Mouse (Mus musculus) adrenal gland, adult 18-20 months (tissue): ENCODE measurements around the gene Calm4. TPM values are rescaled to one million over a fixed set of nuclear protein-coding genes. Genes with fewer than 3 reads are reported as not detected.

Source experiments
- DNase-seq, 2 experiments: peaks; one replicate each; pipeline ENCODE4 v3.0.0; 2021 to 2022; ENCODE audit warnings: low spot score in 2 of 2
- total RNA-seq, 2 experiments: library from RNA; stranded (reverse); gene quantifications; 1 replicate in 1 of 2; 2 replicates in 1 of 2; pipeline ENCODE4 v1.2.3; 2021

Gene Calm4
- total RNA-seq, 2 experiments from 2014 or later, result not detected

DNA sequence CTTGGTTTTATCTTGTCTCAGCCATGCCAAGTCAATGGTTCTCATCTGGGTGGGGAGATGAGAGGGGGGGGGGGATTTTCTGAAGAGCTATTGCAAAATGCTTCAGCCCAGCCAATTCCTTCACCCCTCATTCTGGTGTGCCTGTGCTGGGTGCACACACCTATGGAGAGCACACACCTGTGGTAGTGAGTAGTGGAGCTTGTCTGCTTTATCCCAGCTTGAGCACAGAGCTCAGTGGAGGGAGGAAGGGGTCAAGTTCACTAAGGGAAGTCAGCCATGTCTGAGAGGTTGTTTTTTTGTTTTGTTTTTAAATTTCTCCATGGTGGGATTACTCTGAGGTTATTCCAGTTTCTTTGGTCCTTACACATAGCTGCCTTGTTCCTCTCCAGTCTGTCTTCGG, 18.7 kb downstream of the Calm4 start:
- DNase-seq, result no peak

- DNase-seq, result no peak
Observed at GRCm38 (mm10) chr13:3861251-3861650, 23.7 kb downstream of the Calm4 start.

DNA sequence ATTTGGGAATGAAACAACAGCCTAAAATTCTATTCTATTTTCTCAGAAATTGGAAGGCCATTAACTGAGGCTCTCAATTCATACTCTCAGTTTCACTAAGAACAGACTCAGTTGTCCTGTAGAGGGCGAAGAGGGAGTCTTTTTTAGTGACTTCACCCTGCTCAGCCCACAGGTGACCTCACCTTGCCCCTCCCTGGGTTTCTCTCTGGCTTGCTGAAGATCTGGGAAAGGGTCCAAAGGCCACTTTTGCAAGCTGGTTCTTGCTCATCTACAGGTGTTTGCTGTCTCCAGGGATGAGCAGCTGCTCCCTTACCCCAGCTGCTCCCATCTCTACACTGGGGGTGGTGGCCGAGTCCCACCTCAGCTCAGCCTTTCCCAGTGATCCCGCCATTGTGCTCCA, 24.8 kb downstream of the Calm4 start:
- DNase-seq, result no peak

DNA sequence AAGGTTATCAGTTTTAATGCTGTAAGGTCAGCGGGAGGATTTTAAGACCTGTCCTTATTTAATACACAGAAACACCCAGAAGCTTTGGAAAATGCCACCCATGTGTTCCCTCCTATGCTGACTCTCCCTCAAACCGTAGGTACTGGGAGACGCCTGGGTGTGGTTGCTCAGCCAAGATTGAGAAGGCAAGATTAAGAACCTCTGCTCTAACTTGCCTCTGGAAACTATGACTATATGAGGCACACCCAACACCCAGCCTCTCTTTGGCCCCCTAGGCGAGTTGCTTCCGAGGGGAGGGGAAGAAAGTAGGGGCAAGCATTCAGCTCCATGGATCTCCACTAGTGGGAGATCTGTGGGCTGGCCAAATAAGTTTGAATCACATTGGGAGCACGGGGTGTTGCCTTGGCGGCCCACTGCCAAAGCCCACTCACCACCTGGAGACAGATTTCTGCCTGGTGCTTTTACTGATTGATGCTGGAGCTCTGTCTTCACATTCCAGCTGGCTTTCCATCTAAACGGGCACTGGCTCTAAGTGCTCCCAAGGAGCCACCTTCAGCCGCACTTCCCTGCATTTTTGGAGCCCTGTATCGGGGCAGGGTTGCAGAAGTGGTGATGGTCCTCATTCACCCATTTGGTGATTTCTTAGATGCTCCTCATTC, 25.5 kb downstream of the Calm4 start:
- DNase-seq, result no peak

- no peak for DNase-seq
Observed at GRCm38 (mm10) chr13:3865648-3866354, 28.2 kb downstream of the Calm4 start.

DNA sequence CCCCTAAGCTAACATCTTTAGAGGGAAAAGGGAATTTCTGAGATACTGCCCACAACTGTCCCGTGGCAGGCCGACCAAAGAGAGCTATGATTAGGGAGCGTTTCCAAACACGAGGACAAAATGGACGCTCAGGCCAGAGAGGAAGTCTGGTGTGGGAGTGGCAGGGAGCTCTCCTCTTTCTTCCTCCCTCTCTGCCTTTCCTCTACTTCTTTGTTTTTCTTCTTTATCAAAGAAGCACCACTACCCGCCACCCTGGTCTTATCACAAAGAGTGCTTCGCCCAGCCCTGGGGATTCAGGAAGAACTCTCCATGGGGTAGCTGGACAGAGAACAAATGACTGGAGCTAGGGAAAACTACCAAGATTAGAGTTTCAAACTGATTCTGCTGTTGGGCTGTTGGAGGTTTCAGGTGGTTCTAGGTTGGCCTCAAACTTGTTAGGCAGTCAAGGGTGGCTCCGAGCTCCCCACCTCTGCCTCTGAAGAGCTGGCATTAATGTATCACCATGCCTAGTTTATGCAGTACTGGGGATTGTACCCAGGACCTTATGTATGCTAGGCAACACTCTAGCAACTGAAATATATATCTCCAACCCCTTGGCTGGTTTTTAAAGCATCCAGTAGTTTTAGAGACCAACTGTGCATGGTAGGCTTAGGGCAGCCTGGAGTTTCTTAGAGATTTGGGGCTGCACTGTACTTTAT, 28.9 kb downstream of the Calm4 start:
- no peak for DNase-seq

DNA sequence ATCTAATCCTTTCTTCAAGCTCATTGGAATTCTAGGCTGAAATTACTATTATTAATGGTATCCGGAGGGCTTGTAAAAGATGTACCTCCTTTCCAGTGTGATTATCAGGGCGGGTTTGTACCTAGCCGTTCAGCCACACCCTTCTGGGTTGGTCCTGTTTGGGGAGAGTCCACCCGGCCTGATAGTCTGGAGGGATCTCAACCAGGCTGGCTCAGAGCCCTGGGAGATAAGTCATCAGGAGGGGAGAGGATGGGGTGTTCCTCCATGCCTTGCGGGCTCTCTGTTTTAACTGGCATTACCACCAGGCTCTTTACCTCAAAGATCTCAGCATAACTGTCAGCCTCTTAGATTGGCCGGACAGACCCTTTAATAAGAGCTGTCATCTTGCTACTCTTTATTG, 29.6 kb downstream of the Calm4 start:
- DNase-seq, result no peak

DNA sequence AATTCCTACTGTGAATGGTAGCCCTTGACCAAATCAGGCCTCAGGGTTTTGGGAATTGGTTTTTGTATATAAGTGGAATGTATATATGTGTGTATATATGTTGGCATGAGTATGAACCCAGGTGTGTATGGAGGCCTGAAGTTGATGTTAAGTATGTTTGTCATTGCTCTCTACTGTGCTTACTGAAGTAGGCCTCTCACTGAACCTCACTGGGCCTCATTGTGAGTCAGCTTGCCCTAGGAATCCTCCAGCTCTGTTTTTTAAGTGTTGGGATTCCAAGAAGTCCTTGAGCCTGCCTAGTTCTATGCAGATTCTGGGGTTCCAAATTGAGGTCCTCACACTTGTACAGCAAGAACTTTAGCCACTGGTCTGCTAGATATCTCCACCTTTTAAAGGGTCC, 32.3 kb downstream of the Calm4 start:
- no peak for DNase-seq

DNA sequence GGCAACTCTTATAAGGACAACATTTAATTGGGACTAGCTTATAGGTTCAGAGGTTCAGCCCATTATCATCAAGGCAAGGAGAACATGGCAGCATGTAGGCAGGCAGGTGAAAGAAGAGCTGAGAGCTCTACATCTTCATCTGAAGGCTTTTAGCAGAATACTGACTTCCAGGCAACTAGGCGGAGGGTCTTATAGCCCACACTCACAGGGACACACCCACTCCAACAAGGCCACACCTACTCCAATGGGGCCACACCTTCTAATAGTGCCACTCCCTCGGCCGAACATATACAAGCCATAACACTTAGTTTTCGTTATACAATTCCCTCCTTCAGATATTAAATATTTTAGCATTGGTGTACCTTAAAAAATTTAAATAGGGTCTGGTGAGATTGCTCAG, 35.3 kb downstream of the Calm4 start:
- DNase-seq, result no peak

DNA sequence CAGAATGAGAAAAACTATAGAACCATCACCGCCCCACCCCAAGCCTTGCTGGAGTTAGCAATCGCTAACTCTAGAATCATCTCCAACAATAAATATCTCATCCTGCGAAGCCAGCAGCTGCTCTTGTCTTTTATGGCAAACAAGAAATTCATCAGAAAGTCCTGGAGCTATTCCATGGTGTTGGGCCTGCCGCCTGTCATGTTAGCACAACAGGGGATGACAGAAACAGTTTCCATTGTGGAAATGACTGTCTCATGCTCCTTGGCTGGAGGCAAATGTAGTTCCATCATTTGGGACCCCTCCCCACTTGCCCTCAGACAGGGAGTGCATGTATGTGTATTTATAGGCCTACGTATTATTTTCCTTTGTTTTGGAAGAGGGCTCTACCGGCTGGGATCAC, 38.9 kb downstream of the Calm4 start:
- no peak for DNase-seq

GRCm38 (mm10) chr13:3877185-3877584, 39.6 kb downstream of the Calm4 start:
- no peak for DNase-seq

GRCm38 (mm10) chr13:3877679-3878220, 40.2 kb downstream of the Calm4 start:
- no peak for DNase-seq

DNA sequence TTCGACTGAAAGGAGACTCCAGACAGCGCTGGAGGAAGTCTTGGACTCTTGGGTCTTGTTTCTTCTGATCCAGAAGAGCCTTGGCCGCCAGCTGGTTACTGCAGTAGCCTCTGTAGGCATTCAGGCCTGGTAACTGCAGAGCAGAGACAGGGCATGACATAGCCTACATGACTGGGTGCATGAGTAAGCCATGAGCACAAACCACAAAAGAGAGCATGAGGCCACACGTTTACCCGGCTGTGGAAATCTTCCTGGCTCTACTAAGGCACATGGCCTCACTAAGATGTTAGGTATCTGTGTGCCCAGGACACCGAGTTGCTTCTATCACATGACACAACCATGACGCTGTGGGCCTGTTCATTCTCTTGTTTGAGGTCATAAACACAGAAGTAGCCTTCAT, 49.1 kb downstream of the Calm4 start:
- DNase-seq, result no peak

Other genes with a start within 250 kb of the Calm4 start
- gene Fam208b, start 226.6 kb upstream of the Calm4 start, total RNA-seq, result 10 to 100 TPM; 17.4 to 19.9 TPM
- 10 to 100 TPM; 12.5 to 15.6 TPM for gene Asb13, start 203.7 kb upstream of the Calm4 start, total RNA-seq
- under 1 TPM in 1 of 2 experiments, not detected in 1; 0.86 TPM for gene Calml3, start 33.4 kb upstream of the Calm4 start, total RNA-seq
- not detected for gene Calm5, start 16.4 kb downstream of the Calm4 start, total RNA-seq
- 100 to 1,000 TPM; 130 to 236 TPM for gene Net1, start 80.5 kb downstream of the Calm4 start, total RNA-seq
- not detected for gene Tubal3, start 80.5 kb downstream of the Calm4 start, total RNA-seq
- not detected for gene Ucn3, start 107.6 kb downstream of the Calm4 start, total RNA-seq
- gene Akr1c14, start 211.3 kb downstream of the Calm4 start, total RNA-seq, result 1 to 10 TPM; 1.9 to 2.4 TPM